Mouse (Mus musculus): Measurements from ENCODE around the gene Rnf130. TPM values are rescaled to one million over a fixed set of nuclear protein-coding genes. Genes with fewer than 3 reads are reported as not detected.

Rnf130 gene
- polyA plus RNA-seq, 1 experiment, result 60.1 TPM

GRCm38 (mm10) chr11:50108823-50109244 is 83.7 kb downstream of the Rnf130 start:
- H3K27ac ChIP-seq (ENCODE audit: insufficient read depth, low read depth, low read length), result peak overlapping the region; percentile 79
- WGBS, result 40% methylated on average over 8 of the region's 8 CpGs
- H3K4me3 ChIP-seq (ENCODE audit: insufficient read depth, low read depth, low read length), result no peak overlapping the region
- peaks cover 9% of the 10 kb centered on the region for H3K4me1 ChIP-seq (ENCODE audit: control insufficient read depth, insufficient read depth, low read length)
- TF ChIP-seq CTCF (conservative IDR thresholded peaks at IDR 0.05; ENCODE audit: insufficient read depth, insufficient read length, low read depth, low read length) (0 out of 2 replicates have a peak, but pooled peaks have one; percentile 5), POLR2A (IDR thresholded peaks at IDR 0.05; ENCODE audit: low read depth, low read length) (no peak)
- peak; percentile 77 for DNase-seq
- no peaks in the 10 kb centered on the region; the same call in 1 of the 2 replicates for H3K36me3 ChIP-seq (ENCODE audit: control insufficient read depth, insufficient read depth, low read length)
- no peaks in the 10 kb centered on the region for H3K27me3 ChIP-seq (replicated peaks; ENCODE audit: control insufficient read depth, insufficient read depth, low read length)

DNA sequence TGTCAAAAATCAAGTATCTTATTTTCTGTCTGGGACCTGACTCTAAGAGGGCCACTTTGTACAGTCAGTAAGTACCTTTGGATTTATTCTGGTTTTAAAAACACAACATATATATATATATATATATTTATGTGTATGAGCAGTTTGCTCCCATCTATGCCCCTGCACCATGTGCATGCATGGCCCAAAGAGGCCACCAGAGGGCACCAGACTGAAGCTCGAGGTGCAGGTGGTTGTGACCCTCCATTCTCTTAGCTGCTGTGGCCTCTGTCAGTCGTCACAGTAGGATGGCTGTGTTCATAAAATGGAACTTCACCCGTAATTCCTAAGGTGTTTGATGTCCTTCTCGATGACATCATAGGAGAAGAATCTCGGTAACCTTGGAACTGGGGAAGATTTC is 89.2 kb downstream of the Rnf130 start:
- H3K4me1 ChIP-seq (ENCODE audit: control insufficient read depth, insufficient read depth, low read length), result 0 out of 2 replicates have a peak, but pooled peaks cover under 1% of the 10 kb centered on the region
- H3K27ac ChIP-seq (ENCODE audit: insufficient read depth, low read depth, low read length), result no peak overlapping the region
- no peaks in the 10 kb centered on the region for H3K36me3 ChIP-seq (ENCODE audit: control insufficient read depth, insufficient read depth, low read length)
- no peak overlapping the region for H3K4me3 ChIP-seq (ENCODE audit: insufficient read depth, low read depth, low read length)
- WGBS, result 17% methylated on average over 5 of the region's 5 CpGs
- TF ChIP-seq CTCF (conservative IDR thresholded peaks at IDR 0.05; ENCODE audit: insufficient read depth, insufficient read length, low read depth, low read length) (peak; percentile 90), POLR2A (IDR thresholded peaks at IDR 0.05; ENCODE audit: low read depth, low read length) (no peak)
- no peaks in the 10 kb centered on the region for H3K27me3 ChIP-seq (replicated peaks; ENCODE audit: control insufficient read depth, insufficient read depth, low read length)
- DNase-seq, result peak; percentile 82

GRCm38 (mm10) chr11:50122631-50123081 is 97.5 kb downstream of the Rnf130 start:
- no peak overlapping the region for H3K4me3 ChIP-seq (ENCODE audit: insufficient read depth, low read depth, low read length)
- no peaks in the 10 kb centered on the region for H3K36me3 ChIP-seq (ENCODE audit: control insufficient read depth, insufficient read depth, low read length)
- no peaks in the 10 kb centered on the region for H3K27me3 ChIP-seq (replicated peaks; ENCODE audit: control insufficient read depth, insufficient read depth, low read length)
- WGBS, result 93% methylated on average over 8 of the region's 8 CpGs
- TF ChIP-seq CTCF (conservative IDR thresholded peaks at IDR 0.05; ENCODE audit: insufficient read depth, insufficient read length, low read depth, low read length), result no peak
- no peak for TF ChIP-seq POLR2A (IDR thresholded peaks at IDR 0.05; ENCODE audit: low read depth, low read length)
- DNase-seq, result no peak
- H3K4me1 ChIP-seq (ENCODE audit: control insufficient read depth, insufficient read depth, low read length), result no peaks in the 10 kb centered on the region
- no peak overlapping the region for H3K27ac ChIP-seq (ENCODE audit: insufficient read depth, low read depth, low read length)

DNA sequence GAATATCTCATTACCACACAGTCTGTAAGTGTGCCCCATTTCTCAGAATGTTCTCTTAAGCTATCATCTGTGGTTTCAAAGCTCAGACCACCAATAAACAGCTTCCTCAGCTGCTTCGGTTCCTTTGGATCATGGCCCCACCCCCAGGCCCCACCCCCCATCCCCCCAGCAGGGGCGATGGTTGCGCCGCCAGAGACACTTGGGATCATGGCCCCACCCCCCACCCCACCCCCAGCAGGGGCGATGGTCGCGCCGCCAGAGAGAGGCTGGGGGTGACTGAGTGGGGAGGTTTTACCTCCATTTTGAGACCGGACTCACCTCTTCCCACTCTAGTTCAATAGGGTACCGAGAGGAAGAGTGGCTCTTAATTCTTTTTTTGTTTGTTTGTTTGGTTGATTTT is 102.6 kb downstream of the Rnf130 start:
- Histone ChIP-seq H3K4me3 (ENCODE audit: insufficient read depth, low read depth, low read length) (no peak overlapping the region), H3K36me3 (ENCODE audit: control insufficient read depth, insufficient read depth, low read length) (no peaks in the 10 kb centered on the region), H3K27me3 (replicated peaks; ENCODE audit: control insufficient read depth, insufficient read depth, low read length) (no peaks in the 10 kb centered on the region), H3K27ac (ENCODE audit: insufficient read depth, low read depth, low read length) (no peak overlapping the region), H3K4me1 (ENCODE audit: control insufficient read depth, insufficient read depth, low read length) (0 out of 2 replicates have a peak, but pooled peaks cover 6% of the 10 kb centered on the region)
- 12% methylated on average over 10 of the region's 10 CpGs for WGBS
- DNase-seq, result no peak
- TF ChIP-seq CTCF (conservative IDR thresholded peaks at IDR 0.05; ENCODE audit: insufficient read depth, insufficient read length, low read depth, low read length) (no peak), POLR2A (IDR thresholded peaks at IDR 0.05; ENCODE audit: low read depth, low read length) (no peak)

- peak within 1 kb of the TSS; percentile 98 for H3K27ac ChIP-seq (ENCODE audit: insufficient read depth, low read depth, low read length)
- 0 out of 2 replicates have a peak, but pooled peaks cover 6% of the 10 kb centered on the region for H3K4me1 ChIP-seq (ENCODE audit: control insufficient read depth, insufficient read depth, low read length)
- no peaks in the 10 kb centered on the region for H3K27me3 ChIP-seq (replicated peaks; ENCODE audit: control insufficient read depth, insufficient read depth, low read length)
- peak; percentile 92 for DNase-seq
- peak within 1 kb of the TSS; percentile 74 for H3K4me3 ChIP-seq (ENCODE audit: insufficient read depth, low read depth, low read length)
- no peaks in the 10 kb centered on the region for H3K36me3 ChIP-seq (ENCODE audit: control insufficient read depth, insufficient read depth, low read length)
- WGBS, result under 1% methylated on average over 77 of the region's 77 CpGs
- TF ChIP-seq POLR2A (IDR thresholded peaks at IDR 0.05; ENCODE audit: low read depth, low read length) (no peak), CTCF (conservative IDR thresholded peaks at IDR 0.05; ENCODE audit: insufficient read depth, insufficient read length, low read depth, low read length) (peak; percentile 97)
Observed at GRCm38 (mm10) chr11:50130811-50131766, 105.9 kb downstream of the Rnf130 start, which contains the start of gene Tbc1d9b. Gene Tbc1d9b (plus strand): TSS chr11:50131396.

GRCm38 (mm10) chr11:50131801-50132201 is 106.7 kb downstream of the Rnf130 start:
- no peaks in the 10 kb centered on the region for H3K27me3 ChIP-seq (replicated peaks; ENCODE audit: control insufficient read depth, insufficient read depth, low read length)
- no peaks in the 10 kb centered on the region for H3K36me3 ChIP-seq (ENCODE audit: control insufficient read depth, insufficient read depth, low read length)
- WGBS, result 5% methylated on average over 10 of the region's 10 CpGs
- 0 out of 2 replicates have a peak, but pooled peaks cover 6% of the 10 kb centered on the region for H3K4me1 ChIP-seq (ENCODE audit: control insufficient read depth, insufficient read depth, low read length)
- H3K27ac ChIP-seq (ENCODE audit: insufficient read depth, low read depth, low read length), result peak overlapping the region; percentile 88; the same call in 1 of the 2 replicates
- TF ChIP-seq CTCF (conservative IDR thresholded peaks at IDR 0.05; ENCODE audit: insufficient read depth, insufficient read length, low read depth, low read length) (no peak), POLR2A (IDR thresholded peaks at IDR 0.05; ENCODE audit: low read depth, low read length) (no peak)
- peak overlapping the region; percentile 74 for H3K4me3 ChIP-seq (ENCODE audit: insufficient read depth, low read depth, low read length)
- DNase-seq, result peak; percentile 19

- 64% methylated on average over 6 of the region's 6 CpGs for WGBS
- DNase-seq, result no peak
- TF ChIP-seq POLR2A (IDR thresholded peaks at IDR 0.05; ENCODE audit: low read depth, low read length) (no peak), CTCF (conservative IDR thresholded peaks at IDR 0.05; ENCODE audit: insufficient read depth, insufficient read length, low read depth, low read length) (no peak)
- Histone ChIP-seq H3K36me3 (ENCODE audit: control insufficient read depth, insufficient read depth, low read length) (no peaks in the 10 kb centered on the region), H3K27ac (ENCODE audit: insufficient read depth, low read depth, low read length) (no peak overlapping the region), H3K27me3 (replicated peaks; ENCODE audit: control insufficient read depth, insufficient read depth, low read length) (no peaks in the 10 kb centered on the region), H3K4me1 (ENCODE audit: control insufficient read depth, insufficient read depth, low read length) (0 out of 2 replicates have a peak, but pooled peaks cover 6% of the 10 kb centered on the region), H3K4me3 (ENCODE audit: insufficient read depth, low read depth, low read length) (peak overlapping the region; percentile 74)
Observed at GRCm38 (mm10) chr11:50132265-50132664, 107.1 kb downstream of the Rnf130 start.

Measured in kidney, adult 2 months (tissue).